Mouse (Mus musculus) intestine, postnatal 0 days (tissue): ENCODE results near the gene Lmntd2. TPM values are rescaled to one million over a fixed set of nuclear protein-coding genes. Genes with fewer than 3 reads are reported as not detected.

Source experiments
- ATAC-seq: fragments of 200-750 bp; cut with Nextera tagmentation; 2 replicates; pipeline ENCODE4 v1.8.0; 2017; ENCODE audit warnings: mild to moderate bottlenecking, moderate TSS enrichment, moderate library complexity
- H3K27ac ChIP-seq: fragments of 300-500 bp; sonication (generic); 2 replicates; pipeline ENCODE4 v1.5.1; 2014; ENCODE audit warnings: mild to moderate bottlenecking, low read depth, low read length, moderate library complexity
- H3K27me3 ChIP-seq: fragments of 300-500 bp; sonication (generic); replicated peaks from 2 replicates; pipeline ENCODE4 v1.6.1; 2014; ENCODE audit warnings: low read length, mixed read lengths; ENCODE audit not compliant: control insufficient read depth, insufficient read depth
- H3K36me3 ChIP-seq: fragments of 300-500 bp; sonication (generic); 2 replicates; pipeline ENCODE4 v1.6.1; 2014; ENCODE audit warnings: mild to moderate bottlenecking, moderate library complexity; ENCODE audit not compliant: control insufficient read depth, insufficient read depth
- H3K4me1 ChIP-seq: fragments of 300-500 bp; sonication (generic); replicated peaks from 2 replicates; pipeline ENCODE4 v1.6.1; 2014; ENCODE audit warnings: antibody characterized with exemption, low read length, mixed read lengths; ENCODE audit not compliant: control insufficient read depth, insufficient read depth
- H3K4me2 ChIP-seq: fragments of 300-500 bp; sonication (generic); replicated peaks from 2 replicates; pipeline ENCODE4 v1.6.1; 2014; ENCODE audit warnings: low read depth, mild to moderate bottlenecking, moderate library complexity
- H3K4me3 ChIP-seq: fragments of 300-500 bp; sonication (generic); 2 replicates; pipeline ENCODE4 v1.5.1; 2014; ENCODE audit warnings: low read depth, low read length
- H3K9ac ChIP-seq: fragments of 300-500 bp; sonication (generic); 2 replicates; pipeline ENCODE4 v1.6.1; 2014; ENCODE audit warnings: mild to moderate bottlenecking, low read depth, low read length
- H3K9me3 ChIP-seq: fragments of 300-500 bp; sonication (generic); 2 replicates; pipeline ENCODE4 v1.6.1; 2016; ENCODE audit warnings: mixed run types; ENCODE audit not compliant: control insufficient read depth
- CTCF ChIP-seq: sonication (generic); IDR thresholded peaks from 2 replicates; pipeline ENCODE4 v1.5.1; 2016; ENCODE audit warnings: low read depth, mild to moderate bottlenecking, control low read depth, antibody characterized with exemption, moderate library complexity
- WGBS: fragments of 180-500 bp; shearing (Covaris S2); extraction: QIAGEN DNeasy Blood & Tissue Kit; methylation state at CpG from one replicate; pipeline ENCODE4 v1.1.7; 2014; 5-methylcytosine and 5-hydroxymethylcytosine counted together
- polyA plus RNA-seq: library from polyadenylated mRNA; unstranded; fragments of >200 nt; fragmentation: Nextera tagmentation; extraction: Ambion mirVana; gene quantifications from 2 replicates; pipeline ENCODE4 v1.2.1, GENCODE M21; 2015

Lmntd2 gene
- polyA plus RNA-seq, 1 experiment from 2014 or later = 2.7 TPM

GRCm38 (mm10) chr7:141218141-141218540 is 4.3 kb upstream of the Lmntd2 start:
- H3K4me2 ChIP-seq = peak overlapping the region; percentile 95
- H3K27me3 ChIP-seq = no peaks in the 10 kb centered on the region
- H3K4me1 ChIP-seq = peaks cover 26% of the 10 kb centered on the region
- peaks cover 12% of the 10 kb centered on the region; the same call in 1 of the 2 replicates for H3K36me3 ChIP-seq
- ATAC-seq = no peak
- TF ChIP-seq CTCF = no peak
- no peak overlapping the region for H3K9ac ChIP-seq
- no peak overlapping the region for H3K27ac ChIP-seq
- WGBS = 47% methylated on average over 3 of the region's 3 CpGs
- no peaks in the 10 kb centered on the region for H3K9me3 ChIP-seq
- H3K4me3 ChIP-seq = no peak overlapping the region

GRCm38 (mm10) chr7:141217343-141218013 is 3.6 kb upstream of the Lmntd2 start:
- Histone ChIP-seq H3K4me1 (peaks cover 29% of the 10 kb centered on the region), H3K27ac (peak overlapping the region; percentile 98; the same call in 1 of the 2 replicates), H3K9me3 (no peaks in the 10 kb centered on the region), H3K9ac (no peak overlapping the region), H3K4me2 (peak overlapping the region; percentile 95), H3K27me3 (no peaks in the 10 kb centered on the region), H3K36me3 (peaks cover 12% of the 10 kb centered on the region; the same call in 1 of the 2 replicates), H3K4me3 (peak overlapping the region; percentile 62)
- ATAC-seq = no peak
- 76% methylated on average over 17 of the region's 17 CpGs for WGBS
- TF ChIP-seq CTCF = no peak

GRCm38 (mm10) chr7:141216894-141217293 is 3.0 kb upstream of the Lmntd2 start:
- Histone ChIP-seq H3K27ac (peak overlapping the region; percentile 98), H3K4me3 (peak overlapping the region; percentile 62), H3K27me3 (no peaks in the 10 kb centered on the region), H3K9me3 (no peaks in the 10 kb centered on the region), H3K4me2 (peak overlapping the region; percentile 95), H3K36me3 (peaks cover 12% of the 10 kb centered on the region; the same call in 1 of the 2 replicates), H3K4me1 (peaks cover 31% of the 10 kb centered on the region), H3K9ac (no peak overlapping the region)
- TF ChIP-seq CTCF = no peak
- 58% methylated on average over 11 of the region's 11 CpGs for WGBS
- ATAC-seq = no peak

GRCm38 (mm10) chr7:141215880-141216733 is 2.2 kb upstream of the Lmntd2 start:
- peak; percentile 79 for ATAC-seq
- Histone ChIP-seq H3K4me1 (peaks cover 27% of the 10 kb centered on the region), H3K4me3 (peak overlapping the region; percentile 62), H3K27me3 (no peaks in the 10 kb centered on the region), H3K9me3 (no peaks in the 10 kb centered on the region), H3K36me3 (peaks cover 12% of the 10 kb centered on the region; the same call in 1 of the 2 replicates), H3K27ac (peak overlapping the region; percentile 98), H3K4me2 (peak overlapping the region; percentile 95), H3K9ac (peak overlapping the region; percentile 75)
- TF ChIP-seq CTCF = no peak
- WGBS = under 1% methylated on average over 42 of the region's 42 CpGs

- WGBS = under 1% methylated on average over 41 of the region's 41 CpGs
- H3K4me2 ChIP-seq = peak within 1 kb of the TSS; percentile 95
- H3K36me3 ChIP-seq = peaks cover 12% of the 10 kb centered on the region; the same call in 1 of the 2 replicates
- no peaks in the 10 kb centered on the region for H3K27me3 ChIP-seq
- H3K9me3 ChIP-seq = no peaks in the 10 kb centered on the region
- peak within 1 kb of the TSS; percentile 75 for H3K9ac ChIP-seq
- ATAC-seq = peak; percentile 91
- peak within 1 kb of the TSS; percentile 98 for H3K27ac ChIP-seq
- no peak for TF ChIP-seq CTCF
- peaks cover 19% of the 10 kb centered on the region for H3K4me1 ChIP-seq
- H3K4me3 ChIP-seq = peak within 1 kb of the TSS; percentile 62
These were observed 1.4 kb upstream of the Lmntd2 start, which contains the start of gene Rassf7 for GRCm38 (mm10) chr7:141215101-141215879. Gene Rassf7 (plus strand): TSS chr7:141215860.
